Mouse (Mus musculus) C2C12 (cell line): ENCODE measurements at regions not wholly inside any gene's neighbourhood (a gene's known extent, or its start where the extent isn't known, plus 50 kb on each side); places are given as distances from the start of the nearest gene placed in this dataset.

ENCODE experiments used
- H3K27me3 ChIP-seq: one replicate; pipeline ENCODE4 v1.6.1; 2011; ENCODE audit not compliant: control insufficient read depth, insufficient read depth, insufficient read length
- H3K36me3 ChIP-seq: one replicate; pipeline ENCODE4 v1.6.1; 2011; ENCODE audit not compliant: control insufficient read depth, insufficient read depth
- H3K4me3 ChIP-seq: one replicate; pipeline ENCODE4 v1.5.1; 2011; ENCODE audit warnings: mild to moderate bottlenecking, control low read depth; ENCODE audit not compliant: poor library complexity, insufficient read depth, severe bottlenecking
- H3K79me2 ChIP-seq: one replicate; pipeline ENCODE4 v1.6.1; 2011; ENCODE audit not compliant: control insufficient read depth, insufficient read depth
- H3K79me3 ChIP-seq: one replicate; pipeline ENCODE4 v1.6.1; 2011; ENCODE audit warnings: low read depth, control low read depth
- H3ac ChIP-seq: one replicate; pipeline ENCODE3; 2011; ENCODE audit warnings: low read depth; ENCODE audit not compliant: control insufficient read depth, insufficient read length
- CEBPB ChIP-seq: IDR thresholded peaks from one replicate; pipeline ENCODE4 v1.6.1; 2011; ENCODE audit warnings: low read depth, mild to moderate bottlenecking, control low read depth, moderate library complexity
- CTCF ChIP-seq: IDR thresholded peaks from one replicate; pipeline ENCODE4 v1.5.1; 2011; ENCODE audit not compliant: control insufficient read depth, insufficient read depth, insufficient read length
- FOSL1 ChIP-seq: IDR thresholded peaks from one replicate; pipeline ENCODE4 v1.8.0; 2011; ENCODE audit warnings: mild to moderate bottlenecking, low read length; ENCODE audit not compliant: poor library complexity, insufficient read depth, severe bottlenecking
- MAX ChIP-seq: IDR thresholded peaks from one replicate; pipeline ENCODE4 v1.6.1; 2011; ENCODE audit warnings: mild to moderate bottlenecking, control low read depth
- MYOD1 ChIP-seq: IDR thresholded peaks from one replicate; pipeline ENCODE4 v1.6.1; 2011; ENCODE audit warnings: low read depth; ENCODE audit not compliant: control insufficient read depth, insufficient read length
- MYOG ChIP-seq: IDR thresholded peaks from one replicate; pipeline ENCODE4 v1.6.1; 2011; ENCODE audit not compliant: control insufficient read depth, insufficient read length; ENCODE audit errors: extremely low read depth
- USF1 ChIP-seq: IDR thresholded peaks from one replicate; pipeline ENCODE4 v1.6.1; 2011; ENCODE audit warnings: low read depth, mild to moderate bottlenecking, control low read depth, moderate library complexity

GRCm38 (mm10) chr4:88951034-88951336, 71.0 kb upstream of the Ifne start:
- peaks cover 11% of the 10 kb centered on the region for H3K79me3 ChIP-seq
- H3ac ChIP-seq: peak overlapping the region; percentile 67
- no peak for TF ChIP-seq MYOG
- no peak for TF ChIP-seq FOSL1
- TF ChIP-seq CEBPB: no peak
- TF ChIP-seq MYOD1: no peak
- no peak for TF ChIP-seq MAX
- no peak for TF ChIP-seq CTCF
- no peaks in the 10 kb centered on the region for H3K36me3 ChIP-seq
- H3K27me3 ChIP-seq: no peaks in the 10 kb centered on the region
- H3K79me2 ChIP-seq: peaks cover 35% of the 10 kb centered on the region
- no peak overlapping the region for H3K4me3 ChIP-seq

GRCm38 (mm10) chr4:88950181-88951033, 70.4 kb upstream of the Ifne start:
- Histone ChIP-seq H3K79me3 (peaks cover 11% of the 10 kb centered on the region), H3K27me3 (no peaks in the 10 kb centered on the region), H3K4me3 (no peak overlapping the region), H3K79me2 (peaks cover 35% of the 10 kb centered on the region), H3K36me3 (no peaks in the 10 kb centered on the region), H3ac (peak overlapping the region; percentile 67)
- TF ChIP-seq USF1: peak; percentile 45
- peak; percentile 65 for TF ChIP-seq FOSL1
- peak; percentile 64 for TF ChIP-seq CEBPB
- peak; percentile 32 for TF ChIP-seq MYOD1
- no peak for TF ChIP-seq CTCF
- no peak for TF ChIP-seq MYOG
- peak; percentile 97 for TF ChIP-seq MAX

- Histone ChIP-seq H3K27me3 (no peaks in the 10 kb centered on the region), H3K4me3 (no peak overlapping the region), H3K36me3 (no peaks in the 10 kb centered on the region), H3ac (no peak overlapping the region), H3K79me3 (peaks cover 14% of the 10 kb centered on the region), H3K79me2 (peaks cover 30% of the 10 kb centered on the region)
- TF ChIP-seq CTCF (no peak), FOSL1 (no peak), USF1 (no peak), MYOD1 (peak; percentile 84), CEBPB (no peak), MYOG (no peak), MAX (no peak)
Observed at GRCm38 (mm10) chr4:88948027-88948859, 68.2 kb upstream of the Ifne start.

- Histone ChIP-seq H3K79me3 (peaks cover 59% of the 10 kb centered on the region), H3ac (peak overlapping the region; percentile 66), H3K27me3 (no peaks in the 10 kb centered on the region), H3K4me3 (peak overlapping the region; percentile 61), H3K79me2 (peaks cover 77% of the 10 kb centered on the region), H3K36me3 (peaks cover 24% of the 10 kb centered on the region)
- no peak for TF ChIP-seq CEBPB
- TF ChIP-seq MAX: peak; percentile 52
- TF ChIP-seq MYOG: no peak
Observed at GRCm38 (mm10) chr4:88941955-88942354, 62.0 kb upstream of the Ifne start.

- H3K36me3 ChIP-seq: peaks cover 37% of the 10 kb centered on the region
- H3K27me3 ChIP-seq: no peaks in the 10 kb centered on the region
- peak overlapping the region; percentile 61 for H3K4me3 ChIP-seq
- H3K79me2 ChIP-seq: peaks cover 88% of the 10 kb centered on the region
- H3ac ChIP-seq: peak overlapping the region; percentile 74
- peaks cover 72% of the 10 kb centered on the region for H3K79me3 ChIP-seq
- TF ChIP-seq MAX (peak; percentile 63), MYOG (no peak)
Observed at GRCm38 (mm10) chr4:88940670-88941069, 60.7 kb upstream of the Ifne start.

- Histone ChIP-seq H3ac (peak overlapping the region; percentile 35), H3K27me3 (no peaks in the 10 kb centered on the region), H3K36me3 (peaks cover 50% of the 10 kb centered on the region), H3K79me2 (peaks cover 93% of the 10 kb centered on the region), H3K79me3 (peaks cover 85% of the 10 kb centered on the region), H3K4me3 (peak overlapping the region; percentile 61)
- TF ChIP-seq MAX (no peak), CEBPB (no peak), MYOG (no peak), MYOD1 (no peak)
Observed at GRCm38 (mm10) chr4:88939397-88939796, 59.4 kb upstream of the Ifne start.
